Mouse (Mus musculus) CH12.LX (cell line): ENCODE measurements around the gene Lonp2. TPM values are rescaled to one million over a fixed set of nuclear protein-coding genes. Genes with fewer than 3 reads are reported as not detected.

Experiments used
- DNase-seq: peaks from one replicate; pipeline ENCODE4 v3.0.0-alpha.2; 2013; ENCODE audit errors: extremely low read depth
- H3K27ac ChIP-seq: 2 replicates; pipeline ENCODE4 v1.5.1; 2012; ENCODE audit warnings: low read depth, mild to moderate bottlenecking, control low read depth, moderate library complexity; ENCODE audit not compliant: insufficient read depth
- H3K27me3 ChIP-seq: replicated peaks from 2 replicates; pipeline ENCODE3; 2012; ENCODE audit warnings: inconsistent platforms
- H3K36me3 ChIP-seq, 2 experiments: replicated peaks in 1 of 2; 2 replicates each; pipeline versions ENCODE3 to v1.6.1; 2012; ENCODE audit warnings: inconsistent platforms in 1 of 2, low read length in 1 of 2, mild to moderate bottlenecking in 1 of 2, mixed read lengths in 1 of 2, moderate library complexity in 1 of 2; ENCODE audit not compliant: control insufficient read depth in 1 of 2, insufficient read depth in 1 of 2
- H3K4me1 ChIP-seq, 2 experiments: 2 replicates each; pipeline ENCODE4 v1.6.1; 2012; ENCODE audit warnings: inconsistent platforms in 1 of 2, moderate library complexity in 1 of 2; ENCODE audit not compliant: insufficient read depth in 2 of 2, control insufficient read depth in 1 of 2
- H3K4me2 ChIP-seq: 2 replicates; pipeline ENCODE4 v1.6.1; 2012; ENCODE audit warnings: low read depth, mild to moderate bottlenecking, control low read depth; ENCODE audit not compliant: poor library complexity, insufficient read depth, severe bottlenecking
- H3K4me3 ChIP-seq, 3 experiments: fragments of 150-350 bp in 1 of 3; sonication (generic) in 1 of 3; replicated peaks in 1 of 3; 2 replicates each; pipeline versions ENCODE3 to v1.5.1; 2011 to 2012; ENCODE audit warnings: low read depth in 2 of 3, low read length in 2 of 3, mild to moderate bottlenecking in 2 of 3, moderate library complexity in 2 of 3, control low read depth in 1 of 3, improper control_type of control experiment in 1 of 3, inconsistent platforms in 1 of 3, mixed read lengths in 1 of 3; ENCODE audit not compliant: poor library complexity in 1 of 3
- H3K79me2 ChIP-seq: replicated peaks from 2 replicates; pipeline ENCODE4 v1.6.1; 2012; ENCODE audit warnings: mild to moderate bottlenecking, moderate library complexity; ENCODE audit not compliant: control insufficient read depth, poor library complexity, insufficient read depth, severe bottlenecking; ENCODE audit errors: extremely low read depth
- H3K9ac ChIP-seq: 2 replicates; pipeline ENCODE4 v1.6.1; 2012; ENCODE audit warnings: low read depth, mild to moderate bottlenecking, control low read depth, moderate library complexity; ENCODE audit not compliant: insufficient read depth
- H3K9me3 ChIP-seq: replicated peaks from 2 replicates; pipeline ENCODE3; 2012; ENCODE audit warnings: low read length, inconsistent platforms, mixed read lengths
- CHD1 ChIP-seq: IDR thresholded peaks from 2 replicates; pipeline ENCODE4 v1.6.1; 2012; ENCODE audit warnings: low read depth, low read length, improper control_type of control experiment, inconsistent platforms
- CHD2 ChIP-seq: IDR thresholded peaks from 2 replicates; pipeline ENCODE4 v1.6.1; 2011; ENCODE audit warnings: low read length, improper control_type of control experiment
- CTCF ChIP-seq, 2 experiments: IDR thresholded peaks in 1 of 2; conservative IDR thresholded peaks in 1 of 2; 2 replicates each; pipeline ENCODE4 v1.5.1; 2011 to 2012; ENCODE audit warnings: low read depth in 2 of 2, low read length in 2 of 2, improper control_type of control experiment in 1 of 2, inconsistent platforms in 1 of 2, mild to moderate bottlenecking in 1 of 2, moderate library complexity in 1 of 2
- E2F4 ChIP-seq: IDR thresholded peaks from 2 replicates; pipeline ENCODE4 v1.6.1; 2011; ENCODE audit warnings: low read depth, low read length, improper control_type of control experiment; ENCODE audit not compliant: insufficient replicate concordance
- ETS1 ChIP-seq: conservative IDR thresholded peaks from 2 replicates; pipeline ENCODE4 v1.6.1; 2012; ENCODE audit warnings: low read depth, mild to moderate bottlenecking, inconsistent platforms, low read length, improper control_type of control experiment, moderate library complexity
- GABPA ChIP-seq: IDR thresholded peaks from 2 replicates; pipeline ENCODE4 v1.6.1; 2012; ENCODE audit warnings: low read depth, low read length, improper control_type of control experiment, inconsistent platforms; ENCODE audit not compliant: insufficient replicate concordance
- KAT2A ChIP-seq: IDR thresholded peaks from 2 replicates; pipeline ENCODE4 v1.6.1; 2012; ENCODE audit warnings: low read length, improper control_type of control experiment, inconsistent platforms; ENCODE audit not compliant: insufficient replicate concordance
- MAFK ChIP-seq: IDR thresholded peaks from 2 replicates; pipeline ENCODE4 v1.6.1; 2011; ENCODE audit warnings: low read length, improper control_type of control experiment; ENCODE audit not compliant: insufficient replicate concordance
- MAX ChIP-seq: IDR thresholded peaks from 2 replicates; pipeline ENCODE4 v1.6.1; 2011; ENCODE audit warnings: low read length, improper control_type of control experiment
- MEF2A ChIP-seq: IDR thresholded peaks from 2 replicates; pipeline ENCODE4 v1.6.1; 2014; ENCODE audit warnings: low read depth, mild to moderate bottlenecking, inconsistent platforms, low read length, improper control_type of control experiment, borderline replicate concordance
- MYC ChIP-seq: IDR thresholded peaks from 2 replicates; pipeline ENCODE4 v1.6.1; 2011; ENCODE audit warnings: low read depth, mild to moderate bottlenecking, improper control_type of control experiment, low read length
- RCOR1 ChIP-seq: conservative IDR thresholded peaks from 2 replicates; pipeline ENCODE4 v1.6.1; 2012; ENCODE audit warnings: low read depth, mild to moderate bottlenecking, inconsistent platforms, low read length, improper control_type of control experiment
- SIN3A ChIP-seq: IDR thresholded peaks from 2 replicates; pipeline ENCODE4 v1.6.1; 2012; ENCODE audit warnings: low read length, improper control_type of control experiment, inconsistent platforms
- SMC3 ChIP-seq: IDR thresholded peaks from 2 replicates; pipeline ENCODE4 v1.6.1; 2011; ENCODE audit warnings: low read depth, low read length, improper control_type of control experiment
- TCF12 ChIP-seq: IDR thresholded peaks from 2 replicates; pipeline ENCODE4 v1.6.1; 2014; ENCODE audit warnings: low read depth, mild to moderate bottlenecking, inconsistent platforms, low read length, improper control_type of control experiment
- UBTF ChIP-seq: IDR thresholded peaks from 2 replicates; pipeline ENCODE4 v1.6.1; 2012; ENCODE audit warnings: low read depth, mild to moderate bottlenecking, inconsistent platforms, low read length, improper control_type of control experiment, moderate library complexity
- USF1 ChIP-seq: IDR thresholded peaks from 2 replicates; pipeline ENCODE4 v1.6.1; 2014; ENCODE audit warnings: low read depth, mild to moderate bottlenecking, inconsistent platforms, low read length, improper control_type of control experiment
- USF2 ChIP-seq: conservative IDR thresholded peaks from 2 replicates; pipeline ENCODE4 v1.6.1; 2011; ENCODE audit warnings: low read depth, low read length, improper control_type of control experiment
- ZC3H11A ChIP-seq: IDR thresholded peaks from 2 replicates; pipeline ENCODE4 v1.6.1; 2012; ENCODE audit warnings: low read depth, mild to moderate bottlenecking, inconsistent platforms, low read length, improper control_type of control experiment
- ZKSCAN1 ChIP-seq: IDR thresholded peaks from 2 replicates; pipeline ENCODE4 v1.6.1; 2012; ENCODE audit warnings: low read depth, inconsistent platforms, low read length, improper control_type of control experiment, borderline replicate concordance
- ZMIZ1 ChIP-seq: IDR thresholded peaks from 2 replicates; pipeline ENCODE4 v1.6.1; 2012; ENCODE audit warnings: low read depth, mild to moderate bottlenecking, inconsistent platforms, low read length, improper control_type of control experiment
- dilution Hi-C: fragments of 300-500 bp; cut with MboI; formaldehyde crosslinking; loops from 2 replicates; pipeline ENCODE4 v1.14.3; 2020; ENCODE audit warnings: low sequenced_read_pairs; ENCODE audit not compliant: extremely low pct_unique_long_range_greater_than_20kb, extremely low pct_ligation_motif_present
- in situ Hi-C: fragments of 300-500 bp; cut with MboI; formaldehyde crosslinking; loops from 3 replicates; pipeline ENCODE4 v1.14.3; 2019; ENCODE audit warnings: low sequenced_read_pairs, low pct_ligation_motif_present, low pct_unique_long_range_greater_than_20kb, mixed read lengths
- polyA plus RNA-seq: library from polyadenylated mRNA; unstranded; fragments of >175 nt; gene quantifications from 2 replicates; pipeline ENCODE4 v1.2.1, GENCODE M21; 2012; ENCODE audit warnings: low read depth; ENCODE audit not compliant: insufficient read length
- total RNA-seq, 2 experiments: library from RNA; depleted of rRNA; stranded (reverse); fragments of 300-350 nt in 1 of 2; fragments of >200 nt in 1 of 2; gene quantifications; 2 replicates each; pipeline ENCODE4 v1.2.3; 2012 to 2014

The Lonp2 gene
- total and polyA plus RNA-seq, 3 experiments = 25.6 to 27.8 (median 26.4) TPM

DNA sequence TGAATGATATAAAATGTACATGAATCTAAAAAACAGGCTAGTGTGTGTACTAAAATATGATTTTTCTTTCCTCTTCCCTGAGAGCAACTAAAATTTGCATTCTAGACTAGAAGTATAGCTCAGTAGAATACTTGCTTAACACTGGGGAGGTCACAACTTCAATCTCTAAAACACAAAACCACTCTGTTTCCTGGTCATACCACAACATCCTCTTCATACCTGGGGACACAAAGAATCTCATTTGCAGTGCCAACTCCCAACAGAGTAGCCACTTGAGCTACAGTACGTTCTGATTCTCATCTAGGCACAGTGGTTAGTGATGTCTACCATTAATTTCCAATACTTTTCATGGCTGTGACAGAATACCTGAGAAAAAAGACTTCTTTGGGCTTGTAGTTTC lies 95.5 kb downstream of the Lonp2 start:
- Histone ChIP-seq H3K36me3 (peaks cover 15 to 57% of the 10 kb centered on the region in 2 experiments), H3K4me2 (no peak overlapping the region), H3K4me3 (no peak overlapping the region), H3K27me3 (no peaks in the 10 kb centered on the region), H3K4me1 (peaks cover 0 to 8% of the 10 kb centered on the region in 2 experiments; a peak in 3 of 4 replicates), H3K79me2 (no peaks in the 10 kb centered on the region), H3K27ac (no peak overlapping the region), H3K9me3 (no peaks in the 10 kb centered on the region), H3K9ac (no peak overlapping the region)
- dilution Hi-C loops = no loop called here
- in situ Hi-C loops = no loop called here
- TF ChIP-seq SIN3A (no peak), GABPA (no peak), MEF2A (no peak), MAX (no peak), MYC (no peak), E2F4 (no peak), ZKSCAN1 (no peak), CTCF (conservative IDR thresholded peaks at IDR 0.05 in 1 of 2, IDR thresholded peaks at IDR 0.05 in 1 of 2; ENCODE audit: low read depth in 2 of 2, low read length in 2 of 2) (no peak), SMC3 (no peak), TCF12 (no peak), RCOR1 (no peak), UBTF (no peak), CHD2 (no peak), KAT2A (no peak), ETS1 (no peak), ZC3H11A (no peak), MAFK (no peak), USF2 (no peak), CHD1 (no peak), USF1 (no peak)
- DNase-seq = no peak

DNA sequence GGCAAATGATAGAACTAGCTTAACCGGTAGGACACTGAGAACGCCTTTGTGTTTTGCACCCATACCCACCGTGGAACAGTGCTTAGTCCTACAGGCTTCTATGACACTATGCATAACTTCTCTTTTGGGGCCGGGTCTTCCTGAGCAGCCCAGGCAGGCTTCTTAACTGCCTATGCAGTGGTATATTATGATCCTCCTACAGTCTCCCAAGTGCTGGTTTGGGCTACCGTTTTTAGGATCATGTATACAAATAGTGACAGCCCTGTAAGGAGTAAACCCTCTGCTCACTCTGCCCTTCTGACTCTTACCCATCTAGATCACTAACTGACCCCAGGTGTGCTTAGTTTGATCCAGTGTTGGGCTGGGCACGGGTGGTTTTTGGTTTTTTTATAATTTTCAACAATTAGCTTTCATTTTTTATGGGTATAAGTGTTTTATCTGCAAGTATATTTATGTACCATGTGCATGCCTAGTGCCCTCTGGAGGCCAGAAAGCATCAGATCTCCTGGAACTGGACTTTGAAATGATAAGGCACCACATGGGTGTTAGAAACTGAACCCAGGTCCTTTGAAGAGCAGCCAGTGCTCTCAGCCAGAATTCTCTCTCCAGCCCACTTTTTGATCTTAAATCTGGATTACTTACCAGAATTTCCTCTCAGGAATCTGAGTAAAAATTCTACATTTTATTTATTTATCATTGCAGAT lies 97.1 kb downstream of the Lonp2 start:
- H3K9ac ChIP-seq = no peak overlapping the region
- dilution Hi-C loops = no loop called here
- DNase-seq = no peak
- no peak overlapping the region for H3K4me3 ChIP-seq
- peaks cover 14 to 45% of the 10 kb centered on the region in 2 experiments for H3K36me3 ChIP-seq
- no peaks in the 10 kb centered on the region for H3K79me2 ChIP-seq
- TF ChIP-seq UBTF (no peak), MAX (no peak), TCF12 (no peak), CTCF (conservative IDR thresholded peaks at IDR 0.05 in 1 of 2, IDR thresholded peaks at IDR 0.05 in 1 of 2; ENCODE audit: low read depth in 2 of 2, low read length in 2 of 2) (peak in 1 of 2 experiments; percentile 44; a peak in 2 of 4 replicates), E2F4 (no peak), ZMIZ1 (no peak), SMC3 (peak; percentile 17; the same call in 1 of the 2 replicates)
- H3K4me1 ChIP-seq = peaks cover 0 to 8% of the 10 kb centered on the region in 2 experiments; a peak in 3 of 4 replicates
- H3K4me2 ChIP-seq = no peak overlapping the region
- no peaks in the 10 kb centered on the region for H3K9me3 ChIP-seq
- no peak overlapping the region for H3K27ac ChIP-seq
- in situ Hi-C loops = no loop called here
- H3K27me3 ChIP-seq = no peaks in the 10 kb centered on the region
